Mouse (Mus musculus) kidney, embryonic 16.5 days (tissue): ENCODE measurements at regions not wholly inside any gene's neighbourhood (a gene's known extent, or its start where the extent isn't known, plus 50 kb on each side); places are given as distances from the start of the nearest gene placed in this dataset.

Experiments used
- ATAC-seq: fragments of 200-750 bp; cut with Nextera tagmentation; 2 replicates; pipeline ENCODE4 v1.8.0; 2017; ENCODE audit warnings: moderate TSS enrichment; ENCODE audit not compliant: low FRiP score, low TSS enrichment
- H3K27ac ChIP-seq: fragments of 300-500 bp; sonication (generic); 2 replicates; pipeline ENCODE4 v1.5.1; 2014; ENCODE audit warnings: low read length
- H3K27me3 ChIP-seq: fragments of 300-500 bp; sonication (generic); 2 replicates; pipeline ENCODE4 v1.6.1; 2014; ENCODE audit warnings: low read length, control low read depth, mixed read lengths; ENCODE audit not compliant: insufficient read depth
- H3K36me3 ChIP-seq: fragments of 300-500 bp; sonication (generic); 2 replicates; pipeline ENCODE4 v1.6.1; 2014; ENCODE audit warnings: low read length, control low read depth, mixed read lengths; ENCODE audit not compliant: insufficient read depth
- H3K4me1 ChIP-seq: fragments of 300-500 bp; sonication (generic); 2 replicates; pipeline ENCODE4 v1.6.1; 2014; ENCODE audit warnings: low read length, control low read depth, mixed read lengths; ENCODE audit not compliant: insufficient read depth
- H3K4me2 ChIP-seq: fragments of 300-500 bp; sonication (generic); replicated peaks from 2 replicates; pipeline ENCODE4 v1.6.1; 2014; ENCODE audit warnings: low read depth, low read length
- H3K4me3 ChIP-seq: fragments of 300-500 bp; sonication (generic); 2 replicates; pipeline ENCODE4 v1.5.1; 2014; ENCODE audit warnings: mild to moderate bottlenecking, low read length
- H3K9ac ChIP-seq: fragments of 300-500 bp; sonication (generic); replicated peaks from 2 replicates; pipeline ENCODE4 v1.6.1; 2014; ENCODE audit warnings: low read length
- H3K9me3 ChIP-seq: fragments of 300-500 bp; sonication (generic); 2 replicates; pipeline ENCODE4 v1.6.1; 2016; ENCODE audit warnings: low read length, control low read depth
- WGBS: fragments of 180-500 bp; shearing (Covaris S2); extraction: QIAGEN DNeasy Blood & Tissue Kit; methylation state at CpG from one replicate; pipeline ENCODE4 v1.1.7; 2014; 5-methylcytosine and 5-hydroxymethylcytosine counted together

DNA sequence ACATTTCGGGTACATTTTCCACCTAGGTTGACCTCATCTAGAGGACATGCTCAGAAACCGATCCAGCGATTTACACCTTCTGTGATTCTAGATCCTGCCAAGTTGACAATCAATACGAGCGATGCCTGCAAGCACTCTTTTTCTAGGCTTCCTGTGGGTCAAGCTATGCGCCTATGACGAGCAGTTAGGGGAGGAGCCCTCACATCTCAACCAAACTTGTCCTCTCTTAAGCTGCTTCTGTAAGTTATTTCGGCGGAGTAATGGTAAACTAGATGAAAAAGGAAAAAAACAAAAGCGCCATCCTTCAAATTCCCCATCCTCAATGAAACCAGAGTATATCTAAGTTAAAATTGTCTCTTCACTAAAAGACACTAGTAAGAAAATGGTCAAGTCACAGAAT is 858.5 kb downstream of the Zfp704 start:
- H3K4me3 ChIP-seq = no peak overlapping the region
- 91% methylated on average over 10 of the region's 10 CpGs for WGBS
- no peak overlapping the region for H3K4me2 ChIP-seq
- no peak overlapping the region for H3K27ac ChIP-seq
- no peaks in the 10 kb centered on the region for H3K36me3 ChIP-seq
- peaks cover 7% of the 10 kb centered on the region; the same call in 1 of the 2 replicates for H3K4me1 ChIP-seq
- no peaks in the 10 kb centered on the region for H3K27me3 ChIP-seq
- H3K9ac ChIP-seq = no peak overlapping the region
- no peak for ATAC-seq
- no peaks in the 10 kb centered on the region for H3K9me3 ChIP-seq

- no peak overlapping the region for H3K27ac ChIP-seq
- no peaks in the 10 kb centered on the region for H3K9me3 ChIP-seq
- H3K27me3 ChIP-seq = no peaks in the 10 kb centered on the region
- 71% methylated on average over 4 of the region's 4 CpGs for WGBS
- no peak for ATAC-seq
- no peaks in the 10 kb centered on the region for H3K36me3 ChIP-seq
- H3K9ac ChIP-seq = no peak overlapping the region
- no peak overlapping the region for H3K4me3 ChIP-seq
- H3K4me2 ChIP-seq = no peak overlapping the region
- H3K4me1 ChIP-seq = peaks cover 7% of the 10 kb centered on the region; the same call in 1 of the 2 replicates
Measured at GRCm38 (mm10) chr3:8750858-8751257, 859.0 kb downstream of the Zfp704 start.

DNA sequence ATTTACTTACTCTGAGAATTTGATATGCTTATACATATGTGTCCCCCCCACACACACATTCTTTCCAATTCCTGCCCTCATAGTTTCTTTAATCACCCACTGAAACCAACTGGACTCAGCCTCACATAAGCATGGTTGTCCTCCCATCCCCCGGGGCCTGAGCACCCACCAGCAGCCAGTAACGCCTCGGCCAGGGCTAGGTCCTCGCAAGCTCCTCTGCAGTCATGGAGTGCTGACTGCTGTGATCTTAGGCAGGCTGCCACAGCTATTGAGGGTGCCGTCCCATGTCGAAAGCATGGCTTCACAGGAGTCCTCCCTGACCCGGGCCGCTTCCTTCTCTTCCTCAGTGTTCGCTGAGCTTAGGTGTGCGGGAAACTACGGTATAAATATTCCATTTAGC is 859.7 kb downstream of the Zfp704 start:
- Histone ChIP-seq H3K4me3 (no peak overlapping the region), H3K9me3 (no peaks in the 10 kb centered on the region), H3K27me3 (no peaks in the 10 kb centered on the region), H3K36me3 (no peaks in the 10 kb centered on the region), H3K27ac (no peak overlapping the region), H3K9ac (no peak overlapping the region), H3K4me2 (no peak overlapping the region), H3K4me1 (peaks cover 7% of the 10 kb centered on the region; the same call in 1 of the 2 replicates)
- ATAC-seq = peak; percentile 62; the same call in 1 of the 2 replicates
- 71% methylated on average over 11 of the region's 11 CpGs for WGBS

DNA sequence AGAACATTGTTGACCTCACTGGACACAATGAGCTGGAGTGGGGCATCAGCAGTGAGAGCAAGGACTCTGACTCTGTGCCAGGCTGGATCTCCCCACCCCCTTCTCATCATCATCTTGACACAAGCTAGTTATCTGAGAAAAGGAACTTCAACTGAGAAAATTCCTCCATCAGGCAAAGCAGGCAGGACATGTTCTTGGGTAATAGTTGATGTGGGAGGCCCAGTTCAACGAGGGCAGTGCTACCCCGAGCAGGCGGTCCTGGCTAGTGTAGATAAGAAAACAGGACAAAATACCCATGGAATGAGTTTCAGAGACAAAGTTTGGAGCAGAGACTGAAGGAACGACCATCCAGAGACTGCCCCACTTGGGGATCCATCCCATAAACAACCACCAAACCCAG is 862.7 kb downstream of the Zfp704 start:
- no peak for ATAC-seq
- H3K36me3 ChIP-seq = no peaks in the 10 kb centered on the region
- no peaks in the 10 kb centered on the region for H3K9me3 ChIP-seq
- H3K4me2 ChIP-seq = no peak overlapping the region
- 92% methylated on average over 4 of the region's 4 CpGs for WGBS
- no peak overlapping the region for H3K4me3 ChIP-seq
- no peaks in the 10 kb centered on the region for H3K4me1 ChIP-seq
- H3K9ac ChIP-seq = no peak overlapping the region
- no peak overlapping the region for H3K27ac ChIP-seq
- H3K27me3 ChIP-seq = no peaks in the 10 kb centered on the region

DNA sequence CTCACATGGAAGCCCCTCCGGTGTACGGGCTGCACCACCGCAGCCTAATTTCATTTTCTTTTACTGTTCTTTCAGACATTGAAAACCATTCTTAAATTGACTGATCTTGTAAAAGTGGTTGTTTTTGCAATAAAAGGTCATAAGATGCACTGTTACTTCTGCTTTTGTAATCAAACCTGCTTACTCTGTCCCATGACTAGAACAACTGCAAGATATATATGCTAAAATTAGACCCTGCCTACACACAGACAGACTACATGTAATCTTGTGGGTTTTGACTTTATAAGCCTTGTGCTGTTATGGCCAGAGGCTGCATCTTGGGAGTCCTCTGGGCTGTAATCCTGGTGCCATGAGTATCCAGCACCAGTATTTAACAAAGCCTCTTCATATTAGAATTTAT is 863.2 kb downstream of the Zfp704 start:
- Histone ChIP-seq H3K4me1 (no peaks in the 10 kb centered on the region), H3K36me3 (no peaks in the 10 kb centered on the region), H3K9ac (no peak overlapping the region), H3K27me3 (no peaks in the 10 kb centered on the region), H3K9me3 (no peaks in the 10 kb centered on the region), H3K4me2 (no peak overlapping the region), H3K4me3 (no peak overlapping the region), H3K27ac (no peak overlapping the region)
- WGBS = 94% methylated on average over 3 of the region's 3 CpGs
- no peak for ATAC-seq

DNA sequence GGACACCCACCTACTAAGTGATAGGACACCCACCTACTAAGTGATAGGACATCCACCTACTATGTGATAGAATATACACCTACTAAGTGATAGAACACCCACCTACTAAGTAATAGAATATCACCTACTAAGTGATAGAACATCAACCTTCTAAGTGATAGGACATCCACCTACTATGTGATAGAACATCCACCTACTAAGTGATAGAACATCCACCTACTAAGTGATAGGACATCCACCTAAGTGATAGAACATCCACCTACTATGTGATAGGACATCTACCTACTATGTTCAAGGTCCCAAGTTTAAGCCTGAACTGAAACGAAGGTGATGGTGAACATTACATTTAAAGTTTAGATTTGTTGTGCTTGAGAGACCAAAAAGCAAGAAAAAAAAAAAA is 863.8 kb downstream of the Zfp704 start:
- no peaks in the 10 kb centered on the region for H3K9me3 ChIP-seq
- no peak for ATAC-seq
- 91% methylated on average over 1 of the region's 1 CpGs for WGBS

DNA sequence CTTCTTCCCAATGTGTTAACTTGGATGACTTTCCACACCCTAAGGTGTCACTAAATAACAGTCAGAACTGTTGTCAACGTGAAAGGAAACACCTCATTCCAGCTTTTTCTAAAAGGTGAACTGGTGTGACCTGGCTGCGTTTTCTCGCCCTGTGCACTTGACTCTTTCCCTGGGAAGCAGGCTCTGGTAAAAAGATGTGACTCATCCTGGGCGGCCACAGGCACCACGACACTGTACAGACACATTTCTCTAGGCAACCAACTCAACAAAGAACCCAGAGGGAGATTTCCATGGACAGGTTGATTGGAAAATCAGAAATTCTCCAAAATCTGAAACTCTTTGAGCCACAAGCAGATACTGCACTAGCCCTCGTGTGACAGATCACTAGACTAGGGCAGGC is 865.0 kb downstream of the Zfp704 start:
- ATAC-seq = no peak
- Histone ChIP-seq H3K9ac (no peak overlapping the region), H3K36me3 (no peaks in the 10 kb centered on the region), H3K4me1 (no peaks in the 10 kb centered on the region), H3K9me3 (no peaks in the 10 kb centered on the region), H3K27me3 (no peaks in the 10 kb centered on the region), H3K4me2 (no peak overlapping the region), H3K27ac (no peak overlapping the region), H3K4me3 (no peak overlapping the region)
- WGBS = 41% methylated on average over 6 of the region's 6 CpGs

More for the DNA sequence above, 863.8 kb downstream of the Zfp704 start:
- H3K9ac ChIP-seq = no peak overlapping the region
- no peak overlapping the region for H3K27ac ChIP-seq
- H3K27me3 ChIP-seq = no peaks in the 10 kb centered on the region
- H3K4me3 ChIP-seq = no peak overlapping the region
- H3K4me2 ChIP-seq = no peak overlapping the region
- H3K4me1 ChIP-seq = no peaks in the 10 kb centered on the region
- H3K36me3 ChIP-seq = no peaks in the 10 kb centered on the region

DNA sequence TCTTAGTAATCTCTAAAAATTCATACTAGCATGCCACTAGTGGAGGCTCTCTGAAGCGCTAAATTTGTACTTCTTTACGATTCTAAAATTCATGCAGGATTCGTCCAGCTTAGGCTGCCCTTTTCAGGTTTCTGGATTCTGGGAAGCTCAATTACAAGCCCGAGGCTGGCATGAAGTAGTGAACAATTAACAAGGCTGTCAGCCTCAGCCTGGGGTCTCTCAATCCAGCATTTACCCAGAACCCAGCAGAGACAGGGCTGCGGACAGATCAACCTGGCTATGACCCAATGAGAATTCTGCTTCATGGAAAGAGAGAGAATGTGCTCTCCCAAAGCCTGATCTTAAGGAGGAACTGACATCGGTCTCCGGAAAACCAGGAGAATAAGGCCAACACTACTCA is 866.2 kb downstream of the Zfp704 start:
- no peak overlapping the region for H3K4me2 ChIP-seq
- no peaks in the 10 kb centered on the region for H3K36me3 ChIP-seq
- no peaks in the 10 kb centered on the region for H3K9me3 ChIP-seq
- H3K27ac ChIP-seq = no peak overlapping the region
- no peak overlapping the region for H3K9ac ChIP-seq
- 68% methylated on average over 7 of the region's 7 CpGs for WGBS
- H3K4me1 ChIP-seq = no peaks in the 10 kb centered on the region
- H3K4me3 ChIP-seq = no peak overlapping the region
- H3K27me3 ChIP-seq = no peaks in the 10 kb centered on the region
- no peak for ATAC-seq

GRCm38 (mm10) chr3:8741266-8742023 is 868.4 kb downstream of the Zfp704 start:
- Histone ChIP-seq H3K9ac (no peak overlapping the region), H3K4me1 (peaks cover 3% of the 10 kb centered on the region), H3K27ac (no peak overlapping the region), H3K9me3 (no peaks in the 10 kb centered on the region), H3K4me3 (no peak overlapping the region), H3K4me2 (no peak overlapping the region), H3K36me3 (no peaks in the 10 kb centered on the region), H3K27me3 (no peaks in the 10 kb centered on the region)
- WGBS = 78% methylated on average over 8 of the region's 8 CpGs
- peak; percentile 33; the same call in 1 of the 2 replicates for ATAC-seq

DNA sequence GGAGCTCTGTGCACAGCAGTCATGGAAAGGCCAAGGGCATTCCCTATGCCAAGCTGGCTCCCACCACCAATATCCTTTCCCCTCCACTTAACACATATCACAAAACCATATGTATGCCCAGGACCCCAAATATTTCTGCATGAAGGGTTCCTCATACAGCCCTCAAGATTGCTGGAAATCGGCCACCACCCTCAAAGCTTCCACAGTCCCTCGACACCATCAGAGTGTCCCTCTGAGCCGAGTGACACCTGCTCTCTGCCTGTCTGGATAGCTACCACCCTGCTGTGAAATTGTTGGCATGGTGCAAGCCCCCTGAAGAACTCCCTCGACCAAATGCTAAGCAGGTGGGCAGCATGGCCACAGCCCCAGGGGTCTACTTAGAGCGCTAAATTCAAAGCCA is 869.2 kb downstream of the Zfp704 start:
- Histone ChIP-seq H3K36me3 (no peaks in the 10 kb centered on the region), H3K4me1 (peaks cover 9% of the 10 kb centered on the region), H3K27me3 (no peaks in the 10 kb centered on the region), H3K9ac (no peak overlapping the region), H3K27ac (no peak overlapping the region), H3K4me3 (no peak overlapping the region), H3K9me3 (no peaks in the 10 kb centered on the region), H3K4me2 (no peak overlapping the region)
- no peak for ATAC-seq
- WGBS = 79% methylated on average over 5 of the region's 5 CpGs
